Mouse (Mus musculus): ENCODE measurements at regions not wholly inside any gene's neighbourhood (a gene's known extent, or its start where the extent isn't known, plus 50 kb on each side); places are given as distances from the start of the nearest gene placed in this dataset.
A peak's percentile ranks its signal among the peaks of the same experiment; 100 is the strongest.

GRCm38 (mm10) chr8:12330886-12331285, 52.3 kb downstream of the A230072I06Rik start:
- peak; percentile 12 for DNase-seq

GRCm38 (mm10) chr8:12331652-12332051, 53.0 kb downstream of the A230072I06Rik start:
- DNase-seq: peak; percentile 39

- DNase-seq: no peak
Measured at GRCm38 (mm10) chr8:12334081-12334480, 55.5 kb downstream of the A230072I06Rik start.

- no peak for DNase-seq
Measured at GRCm38 (mm10) chr8:12334605-12335004, 56.0 kb downstream of the A230072I06Rik start.

- DNase-seq: no peak
Measured at GRCm38 (mm10) chr8:12339149-12339924, 55.8 kb upstream of the Sox1 start.

DNA sequence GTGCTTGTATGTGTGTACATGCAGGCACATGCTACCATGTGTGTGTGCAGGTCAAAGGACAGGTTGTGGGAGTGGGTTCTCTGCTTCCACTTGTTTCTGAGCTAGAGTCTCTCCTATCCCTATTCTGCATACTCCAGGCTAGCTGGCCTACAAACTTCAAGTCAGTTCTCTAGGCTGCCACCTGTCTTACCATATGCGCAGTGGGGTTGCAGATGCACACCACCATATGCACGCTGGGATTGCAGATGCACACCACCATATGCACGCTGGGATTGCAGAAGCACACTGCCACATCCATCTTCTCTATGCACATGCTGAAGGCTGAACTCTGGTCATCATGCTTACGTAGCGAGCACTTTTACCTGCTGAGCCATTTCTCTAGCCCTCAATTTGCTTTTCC, 54.1 kb upstream of the Sox1 start:
- DNase-seq: no peak
